Comparison of ENCODE assay signal across 7 mouse cellular contexts in genomic region chrX:53269289-53270062, GRCm38 (mm10). TPM values are rescaled to one million over a fixed set of nuclear protein-coding genes. Genes with fewer than 3 reads are reported as not detected.
DNase-seq lines count a peak whose midpoint lies in the region; ATAC-seq and TF ChIP-seq lines count a peak whose summit lies in the region.

Gene Fam122b, minus strand, starts transcription at chrX:53269805.

- H3K9ac ChIP-seq in embryonic facial prominence, embryonic 11.5 days (replicated peaks; ENCODE audit: low read length), result peak within 1 kb of the TSS; percentile 37
- peak within 1 kb of the TSS; percentile 51; the same call in 1 of the 2 replicates for H3K9ac ChIP-seq in limb, embryonic 12.5 days (replicated peaks)
- peak within 1 kb of the TSS; percentile 58 for H3K9ac ChIP-seq in midbrain, embryonic 15.5 days

- H3K9me3 ChIP-seq in embryonic facial prominence, embryonic 11.5 days (replicated peaks; ENCODE audit: control insufficient read depth, low read length), result no peaks in the 10 kb centered on the region
- no peaks in the 10 kb centered on the region for H3K9me3 ChIP-seq in limb, embryonic 12.5 days
- H3K9me3 ChIP-seq in midbrain, embryonic 15.5 days, result no peaks in the 10 kb centered on the region

- peak; percentile 95 for DNase-seq in adrenal gland, postnatal 14 days
- peak; percentile 94 for DNase-seq in embryonic facial prominence, embryonic 11.5 days (ENCODE audit: low spot score)
- DNase-seq in heart, adult 18-20 months, result peak; percentile 92 to 94
- DNase-seq in kidney, adult 2 months, result peak; percentile 95
- peak; percentile 81 to 85 for DNase-seq in spleen, adult 2 months (ENCODE audit: low read depth in 1 of 2, low spot score in 2 of 2)

- H3K27ac ChIP-seq in embryonic facial prominence, embryonic 11.5 days (replicated peaks; ENCODE audit: low read depth, low read length), result no peak within 1 kb of the TSS; the same call in 1 of the 2 replicates
- H3K27ac ChIP-seq in kidney, adult 2 months (ENCODE audit: insufficient read depth, low read depth, low read length), result no peak within 1 kb of the TSS
- peak within 1 kb of the TSS; percentile 72 for H3K27ac ChIP-seq in limb, embryonic 12.5 days
- peak within 1 kb of the TSS; percentile 76 for H3K27ac ChIP-seq in midbrain, embryonic 15.5 days
- no peak within 1 kb of the TSS; the same call in 1 of the 2 replicates for H3K27ac ChIP-seq in spleen, adult 2 months (ENCODE audit: insufficient read depth, low read length)

- H3K4me2 ChIP-seq in embryonic facial prominence, embryonic 11.5 days (ENCODE audit: low read depth, low read length), result peak within 1 kb of the TSS; percentile 56
- peak within 1 kb of the TSS; percentile 75 for H3K4me2 ChIP-seq in limb, embryonic 12.5 days
- H3K4me2 ChIP-seq in midbrain, embryonic 15.5 days, result peak within 1 kb of the TSS; percentile 71

- H3K27me3 ChIP-seq in embryonic facial prominence, embryonic 11.5 days (ENCODE audit: control insufficient read depth, insufficient read depth, low read length), result no peaks in the 10 kb centered on the region
- no peaks in the 10 kb centered on the region for H3K27me3 ChIP-seq in kidney, adult 2 months (replicated peaks; ENCODE audit: control insufficient read depth, insufficient read depth, low read length)
- peaks cover 8% of the 10 kb centered on the region for H3K27me3 ChIP-seq in limb, embryonic 12.5 days
- no peaks in the 10 kb centered on the region for H3K27me3 ChIP-seq in midbrain, embryonic 15.5 days (replicated peaks)
- H3K27me3 ChIP-seq in spleen, adult 2 months (ENCODE audit: control insufficient read depth, insufficient read depth, low read length), result no peaks in the 10 kb centered on the region

- H3K4me3 ChIP-seq in embryonic facial prominence, embryonic 11.5 days (ENCODE audit: low read depth, low read length), result peak within 1 kb of the TSS; percentile 51
- H3K4me3 ChIP-seq in kidney, adult 2 months (ENCODE audit: insufficient read depth, low read depth, low read length), result peak within 1 kb of the TSS; percentile 77
- H3K4me3 ChIP-seq in limb, embryonic 12.5 days (replicated peaks), result peak within 1 kb of the TSS; percentile 56
- peak within 1 kb of the TSS; percentile 63 for H3K4me3 ChIP-seq in midbrain, embryonic 15.5 days
- peak within 1 kb of the TSS; percentile 72 for H3K4me3 ChIP-seq in spleen, adult 2 months (ENCODE audit: extremely low read depth, insufficient read depth, insufficient read length)

- TF ChIP-seq CTCF in kidney, adult 2 months (conservative IDR thresholded peaks at IDR 0.05; ENCODE audit: insufficient read depth, insufficient read length, low read depth, low read length), result no peak
- no peak for TF ChIP-seq CTCF in spleen, adult 2 months (IDR thresholded peaks at IDR 0.05; ENCODE audit: extremely low read depth, insufficient read depth, insufficient read length, insufficient replicate concordance)

- no peak for TF ChIP-seq POLR2A in kidney, adult 2 months (IDR thresholded peaks at IDR 0.05; ENCODE audit: low read depth, low read length)
- peak; percentile 13; the same call in 1 of the 2 replicates for TF ChIP-seq POLR2A in spleen, adult 2 months (IDR thresholded peaks at IDR 0.05; ENCODE audit: low read depth, low read length)

- ATAC-seq in embryonic facial prominence, embryonic 11.5 days (replicated peaks; ENCODE audit: insufficient number of reproducible peaks, low FRiP score, low TSS enrichment, low read depth), result peak; percentile 74
- peak; percentile 71 for ATAC-seq in limb, embryonic 12.5 days (ENCODE audit: insufficient number of reproducible peaks, insufficient read depth, low FRiP score, low TSS enrichment, low read depth)
- peak; percentile 95 for ATAC-seq in midbrain, embryonic 15.5 days (replicated peaks)

- H3K36me3 ChIP-seq in embryonic facial prominence, embryonic 11.5 days (replicated peaks; ENCODE audit: control insufficient read depth, insufficient read depth, low read depth, low read length), result no peaks in the 10 kb centered on the region
- H3K36me3 ChIP-seq in kidney, adult 2 months (ENCODE audit: control insufficient read depth, insufficient read depth, low read length), result no peaks in the 10 kb centered on the region
- no peaks in the 10 kb centered on the region for H3K36me3 ChIP-seq in limb, embryonic 12.5 days
- no peaks in the 10 kb centered on the region for H3K36me3 ChIP-seq in midbrain, embryonic 15.5 days (replicated peaks)
- no peaks in the 10 kb centered on the region for H3K36me3 ChIP-seq in spleen, adult 2 months (ENCODE audit: control insufficient read depth, insufficient read depth, low read length)

- H3K4me1 ChIP-seq in embryonic facial prominence, embryonic 11.5 days (ENCODE audit: control insufficient read depth, insufficient read depth, low read length), result no peaks in the 10 kb centered on the region
- no peaks in the 10 kb centered on the region for H3K4me1 ChIP-seq in kidney, adult 2 months (ENCODE audit: control insufficient read depth, insufficient read depth, low read length)
- H3K4me1 ChIP-seq in limb, embryonic 12.5 days (replicated peaks), result no peaks in the 10 kb centered on the region
- no peaks in the 10 kb centered on the region for H3K4me1 ChIP-seq in midbrain, embryonic 15.5 days
- 0 out of 2 replicates have a peak, but pooled peaks cover 4% of the 10 kb centered on the region for H3K4me1 ChIP-seq in spleen, adult 2 months (ENCODE audit: control insufficient read depth, insufficient read depth, insufficient read length)

- 12% methylated on average over 40 of the region's 40 CpGs for WGBS in embryonic facial prominence, embryonic 11.5 days
- 1% methylated on average over 40 of the region's 40 CpGs for WGBS in kidney, adult 2 months
- 14% methylated on average over 40 of the region's 40 CpGs for WGBS in limb, embryonic 12.5 days
- 27% methylated on average over 40 of the region's 40 CpGs for WGBS in midbrain, embryonic 15.5 days
- 22% methylated on average over 40 of the region's 40 CpGs for WGBS in spleen, adult 2 months

RNA-seq across cellular contexts. Expression of gene Fam122b, which starts in this region (rescaled TPM):
- 8.1 and 8.2 TPM in 2 replicates for total RNA-seq in adrenal gland, postnatal 14 days (2021)
- 10.6 and 12.6 TPM in 2 replicates for polyA plus RNA-seq in embryonic facial prominence, embryonic 11.5 days (2014; fragmentation: Nextera tagmentation; extraction: Ambion mirVana)
- 1 to 10 TPM; 2.1 to 4.6 TPM for total RNA-seq in heart, adult 18-20 months (2021)
- 1.6 and 2.7 TPM in 2 replicates for polyA plus RNA-seq in kidney, adult 2 months (2012; rRNA removed)
- 7.8 TPM in 2 replicates for polyA plus RNA-seq in limb, embryonic 12.5 days (2016; fragmentation: Nextera tagmentation; extraction: Ambion mirVana)
- polyA plus RNA-seq in midbrain, embryonic 15.5 days (2015; fragmentation: Nextera tagmentation; extraction: Ambion mirVana), result 3.1 and 3.3 TPM in 2 replicates
- 3.1 and 3.2 TPM in 2 replicates for polyA plus RNA-seq in spleen, adult 2 months (2012; rRNA removed)

Comparison
In these comparisons a context has a peak if more than half of its experiments do, and no peak if none do; other contexts are left out.
1. H3K27ac ChIP-seq: peak in limb, embryonic 12.5 days (single experiment) and midbrain, embryonic 15.5 days (single experiment); none in embryonic facial prominence, embryonic 11.5 days (single experiment), kidney, adult 2 months (single experiment) and spleen, adult 2 months (single experiment).
2. Peak in every context shown above with its lines, with median percentiles within 50 percentile points of each other: DNase-seq, ATAC-seq, H3K4me2 ChIP-seq, H3K4me3 ChIP-seq and H3K9ac ChIP-seq.